Mouse (Mus musculus): ENCODE results near the gene Olfr1138.

The Olfr1138 gene

DNA sequence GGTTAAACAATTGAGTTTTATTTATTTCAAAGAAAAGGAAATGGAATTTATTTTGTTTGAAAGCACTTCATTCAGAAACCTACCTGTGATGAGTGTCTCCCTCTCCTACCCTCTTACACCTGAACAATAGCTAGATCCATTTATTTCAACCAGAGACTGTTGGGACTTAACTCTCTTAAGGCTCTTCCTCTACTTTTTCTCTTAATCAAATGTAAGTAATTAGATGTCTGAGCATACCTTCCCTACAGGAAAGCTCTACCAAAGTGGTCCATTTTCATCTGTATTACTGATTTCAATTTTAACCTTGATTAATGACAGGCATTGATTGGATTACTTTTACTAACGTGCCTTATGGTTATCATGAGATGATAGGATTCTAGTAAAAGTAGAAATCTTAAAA is at the start of gene Olfr1138:
TSS of gene Olfr1138 (minus strand) at position 101 of the 400 bp plus-strand sequence.
- DNase-seq (ENCODE audit: low spot score in 2 of 2): no peak

- no peak for DNase-seq (ENCODE audit: low spot score in 2 of 2)
These were observed 39.4 kb upstream of the Olfr1138 start, which contains the start of gene Olfr152 for GRCm38 (mm10) chr2:87779183-87779582. Gene Olfr152 (plus strand): TSS chr2:87779483.

DNA sequence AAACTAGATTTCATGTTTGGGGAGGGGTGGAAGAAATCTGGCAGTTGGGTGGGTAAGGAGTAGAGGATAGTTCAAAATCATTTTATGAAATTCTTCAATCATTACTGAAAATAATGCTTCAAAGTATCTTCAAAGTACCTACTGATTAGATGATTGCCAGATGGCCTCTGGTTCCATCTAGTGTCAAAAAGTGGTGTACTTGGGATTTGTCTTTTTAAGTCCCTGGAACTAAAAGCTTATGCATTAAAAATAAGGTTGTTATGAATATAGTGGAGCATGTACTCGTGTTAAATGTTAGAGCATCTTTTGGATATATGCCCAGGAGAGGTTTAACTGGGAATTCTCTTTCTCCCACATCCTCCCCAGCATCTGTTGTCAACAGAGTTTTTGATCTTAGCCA is 36.4 kb upstream of the Olfr1138 start:
- DNase-seq (ENCODE audit: low spot score in 2 of 2): no peak

DNA sequence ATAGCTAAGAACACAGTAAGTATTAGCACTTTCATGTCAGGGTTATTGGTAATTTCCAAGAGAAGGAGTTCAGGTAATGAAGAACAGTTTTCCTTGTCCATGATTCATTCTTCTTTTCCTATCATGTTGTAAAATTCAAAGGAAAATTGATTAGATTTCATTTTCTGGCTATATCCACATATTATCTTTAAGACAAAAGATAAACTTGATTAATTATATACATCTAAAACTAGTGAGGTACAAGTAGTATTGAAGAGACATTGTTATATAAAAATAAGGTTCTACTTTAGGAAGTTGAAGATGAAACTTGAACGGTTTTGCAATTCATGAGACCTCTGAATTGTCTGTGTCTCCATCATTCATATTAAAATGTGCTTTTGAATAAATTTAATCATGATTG is 14.1 kb upstream of the Olfr1138 start, which contains the start of gene Olfr1141:
TSS of gene Olfr1141 (minus strand) at position 101 of the 400 bp plus-strand sequence.
- no peak for DNase-seq (ENCODE audit: low spot score in 2 of 2)

DNA sequence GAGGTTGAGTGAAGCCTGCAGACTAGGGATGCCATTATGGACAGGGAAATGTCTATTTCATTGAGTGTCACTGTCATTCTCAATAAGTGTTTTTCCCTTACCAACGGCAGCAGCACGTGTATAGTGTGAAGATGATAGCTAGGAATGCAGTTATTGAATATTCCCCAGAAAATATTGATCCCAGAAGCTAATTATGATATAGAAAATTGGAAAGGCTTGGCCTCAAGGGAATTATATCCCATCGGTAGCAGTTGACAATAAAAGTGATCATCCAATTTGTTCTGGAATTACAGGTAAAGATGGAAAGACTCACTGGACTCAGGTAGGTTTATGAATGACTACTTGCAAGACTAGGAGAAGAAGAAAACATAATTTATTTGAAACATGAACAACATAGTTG is 3.7 kb upstream of the Olfr1138 start, which contains the start of gene Olfr1140:
TSS of gene Olfr1140 (plus strand) at position 301 of the 400 bp plus-strand sequence.
- no peak for DNase-seq (ENCODE audit: low spot score in 2 of 2)

- no peak for DNase-seq (ENCODE audit: low spot score in 2 of 2)
These were observed 26.7 kb downstream of the Olfr1138 start, which contains the start of gene Olfr1137 for GRCm38 (mm10) chr2:87713079-87713478. Gene Olfr1137 (minus strand): TSS chr2:87713179.

- DNase-seq (ENCODE audit: low spot score in 2 of 2): no peak
These were observed 45.9 kb downstream of the Olfr1138 start, which contains the start of gene Olfr1136 for GRCm38 (mm10) chr2:87693847-87694246. Gene Olfr1136 (minus strand): TSS chr2:87693947.

Data from spleen, postnatal 36 days (tissue).